Mouse (Mus musculus): ENCODE data around the gene Faap100.

GRCm38 (mm10) chr11:120356900-120357299 is 21.7 kb downstream of the Faap100 start:
- TF ChIP-seq CTCF (IDR thresholded peaks at IDR 0.05; ENCODE audit: low read depth, low read length) (no peak), POLR2A (IDR thresholded peaks at IDR 0.05; ENCODE audit: extremely low read depth, insufficient read depth, low read length) (no peak)

All from liver, adult 2 months (tissue).